Mouse (Mus musculus) forebrain, embryonic 13.5 days (tissue): Measurements from ENCODE around the gene Olfr76. TPM values are rescaled to one million over a fixed set of nuclear protein-coding genes. Genes with fewer than 3 reads are reported as not detected.
"Not testable (repeated sequence)": the region's sequence is repeated elsewhere in the genome, so short reads cannot be mapped to it uniquely, and the experiment has no call there.

Source experiments
- ATAC-seq: fragments of 200-750 bp; cut with Nextera tagmentation; 2 replicates; pipeline ENCODE4 v1.8.0; 2017
- H3K27ac ChIP-seq: fragments of 300-500 bp; sonication (generic); 2 replicates; pipeline ENCODE4 v1.5.1; 2015; ENCODE audit warnings: inconsistent platforms, mild to moderate bottlenecking, moderate library complexity
- H3K27me3 ChIP-seq: fragments of 300-500 bp; sonication (generic); 2 replicates; pipeline ENCODE4 v1.6.1; 2015; ENCODE audit warnings: mild to moderate bottlenecking, inconsistent platforms
- H3K36me3 ChIP-seq: fragments of 300-500 bp; sonication (generic); 2 replicates; pipeline ENCODE4 v1.6.1; 2015; ENCODE audit warnings: mild to moderate bottlenecking, inconsistent platforms; ENCODE audit not compliant: poor library complexity, severe bottlenecking
- H3K4me1 ChIP-seq: fragments of 300-500 bp; sonication (generic); 2 replicates; pipeline ENCODE4 v1.6.1; 2015; ENCODE audit warnings: inconsistent platforms
- H3K4me2 ChIP-seq: fragments of 300-500 bp; sonication (generic); 2 replicates; pipeline ENCODE4 v1.6.1; 2015; ENCODE audit warnings: inconsistent platforms, mild to moderate bottlenecking, moderate library complexity
- H3K4me3 ChIP-seq: fragments of 300-500 bp; sonication (generic); 2 replicates; pipeline ENCODE4 v1.5.1; 2015; ENCODE audit warnings: mild to moderate bottlenecking, inconsistent platforms
- H3K9ac ChIP-seq: fragments of 300-500 bp; sonication (generic); 2 replicates; pipeline ENCODE4 v1.6.1; 2015; ENCODE audit warnings: mild to moderate bottlenecking, inconsistent platforms
- H3K9me3 ChIP-seq: fragments of 300-500 bp; sonication (generic); replicated peaks from 2 replicates; pipeline ENCODE4 v1.6.1; 2016; ENCODE audit warnings: inconsistent platforms
- WGBS: fragments of 180-500 bp; shearing (Covaris S2); methylation state at CpG from one replicate; pipeline ENCODE4 v1.1.7; 2015; 5-methylcytosine and 5-hydroxymethylcytosine counted together
- polyA plus RNA-seq: library from polyadenylated mRNA; unstranded; fragments of >200 nt; fragmentation: Nextera tagmentation; extraction: Ambion mirVana; gene quantifications from 2 replicates; pipeline ENCODE4 v1.2.1, GENCODE M21; 2015

Gene Olfr76
- polyA plus RNA-seq, result not detected in 2 replicates

- H3K36me3 ChIP-seq, result no peaks in the 10 kb centered on the region
- H3K4me3 ChIP-seq, result no peak within 1 kb of the TSS
- no peak within 1 kb of the TSS for H3K4me2 ChIP-seq
- no peaks in the 10 kb centered on the region for H3K4me1 ChIP-seq
- no peak for ATAC-seq
- H3K9ac ChIP-seq, result no peak within 1 kb of the TSS
- H3K9me3 ChIP-seq, result no peaks in the 10 kb centered on the region
- no peaks in the 10 kb centered on the region for H3K27me3 ChIP-seq
- no peak within 1 kb of the TSS for H3K27ac ChIP-seq
- 75% methylated on average over 3 of the region's 3 CpGs for WGBS
Observed at GRCm38 (mm10) chr19:12123103-12123502, at the start of gene Olfr76. Gene Olfr76 (minus strand): TSS chr19:12123203.

- ATAC-seq, H3K27me3 ChIP-seq, H3K36me3 ChIP-seq, H3K4me1 ChIP-seq, H3K4me3 ChIP-seq, H3K4me2 ChIP-seq, H3K9me3 ChIP-seq, H3K9ac ChIP-seq, H3K27ac ChIP-seq: not testable (repeated sequence)
- 33% methylated on average over 1 of the region's 1 CpGs for WGBS
Observed at GRCm38 (mm10) chr19:12170062-12170599, 47.1 kb upstream of the Olfr76 start, which contains the start of gene Olfr1555-ps1. Gene Olfr1555-ps1 (minus strand): TSS chr19:12170112.

DNA sequence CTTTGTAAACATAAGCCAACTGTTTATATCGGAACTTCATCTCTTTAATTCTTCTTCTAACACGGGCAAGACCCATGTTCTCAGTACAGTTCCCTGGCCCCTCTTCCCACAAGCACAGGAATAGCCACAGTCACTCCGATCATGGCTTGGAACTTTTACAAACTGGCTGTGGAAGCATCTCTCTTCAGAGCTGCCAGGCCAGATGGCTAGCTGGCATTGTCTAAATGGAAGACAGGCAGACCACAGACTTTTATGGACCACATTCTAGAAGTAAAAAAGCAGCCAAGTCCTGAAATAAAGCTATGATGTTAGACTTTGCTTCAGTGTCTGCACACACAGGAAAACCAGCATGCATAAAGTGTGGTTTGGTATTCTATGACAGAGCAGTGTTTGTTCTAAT, 22.4 kb upstream of the Olfr76 start:
- no peaks in the 10 kb centered on the region for H3K27me3 ChIP-seq
- H3K36me3 ChIP-seq, result no peaks in the 10 kb centered on the region
- H3K4me2 ChIP-seq, result no peak overlapping the region
- ATAC-seq, result no peak
- H3K4me3 ChIP-seq, result no peak overlapping the region
- WGBS, result 91% methylated on average over 3 of the region's 3 CpGs
- H3K27ac ChIP-seq, result no peak overlapping the region
- H3K9ac ChIP-seq, result no peak overlapping the region
- no peaks in the 10 kb centered on the region for H3K4me1 ChIP-seq
- H3K9me3 ChIP-seq, result no peaks in the 10 kb centered on the region

GRCm38 (mm10) chr19:12143356-12143755, 20.4 kb upstream of the Olfr76 start:
- Histone ChIP-seq H3K9me3 (no peaks in the 10 kb centered on the region), H3K36me3 (no peaks in the 10 kb centered on the region), H3K9ac (no peak overlapping the region), H3K27ac (no peak overlapping the region), H3K4me1 (no peaks in the 10 kb centered on the region), H3K27me3 (no peaks in the 10 kb centered on the region), H3K4me2 (no peak overlapping the region), H3K4me3 (no peak overlapping the region)
- ATAC-seq, result no peak
- 40% methylated on average over 1 of the region's 1 CpGs for WGBS

- Histone ChIP-seq H3K27me3 (no peaks in the 10 kb centered on the region), H3K4me3 (no peak overlapping the region), H3K4me1 (no peaks in the 10 kb centered on the region), H3K27ac (no peak overlapping the region), H3K9ac (no peak overlapping the region), H3K9me3 (0 out of 2 replicates have a peak, but pooled peaks cover 3% of the 10 kb centered on the region), H3K4me2 (no peak overlapping the region), H3K36me3 (no peaks in the 10 kb centered on the region)
- 33% methylated on average over 2 of the region's 2 CpGs for WGBS
- ATAC-seq, result 0 out of 2 replicates have a peak, but pooled peaks have one; percentile 43
Observed at GRCm38 (mm10) chr19:12134289-12134688, 11.3 kb upstream of the Olfr76 start.

- H3K36me3 ChIP-seq, result no peaks in the 10 kb centered on the region
- no peak overlapping the region for H3K9ac ChIP-seq
- ATAC-seq, result no peak
- no peaks in the 10 kb centered on the region for H3K4me1 ChIP-seq
- H3K27ac ChIP-seq, result no peak overlapping the region
- 92% methylated on average over 3 of the region's 3 CpGs for WGBS
- H3K9me3 ChIP-seq, result no peaks in the 10 kb centered on the region
- H3K27me3 ChIP-seq, result no peaks in the 10 kb centered on the region
- no peak overlapping the region for H3K4me3 ChIP-seq
- no peak overlapping the region for H3K4me2 ChIP-seq
Observed at GRCm38 (mm10) chr19:12116464-12116863, 6.5 kb downstream of the Olfr76 start.

- H3K9me3 ChIP-seq, result no peaks in the 10 kb centered on the region
- H3K4me1 ChIP-seq, result no peaks in the 10 kb centered on the region
- no peak within 1 kb of the TSS for H3K4me3 ChIP-seq
- H3K36me3 ChIP-seq, result no peaks in the 10 kb centered on the region
- H3K9ac ChIP-seq, result no peak within 1 kb of the TSS
- ATAC-seq, result no peak
- no peak within 1 kb of the TSS for H3K4me2 ChIP-seq
- no peak within 1 kb of the TSS for H3K27ac ChIP-seq
- 85% methylated on average over 1 of the region's 1 CpGs for WGBS
- H3K27me3 ChIP-seq, result no peaks in the 10 kb centered on the region
Observed at GRCm38 (mm10) chr19:12115797-12116196, 7.2 kb downstream of the Olfr76 start, which contains the start of gene Olfr1428. Gene Olfr1428 (minus strand): TSS chr19:12115897.

DNA sequence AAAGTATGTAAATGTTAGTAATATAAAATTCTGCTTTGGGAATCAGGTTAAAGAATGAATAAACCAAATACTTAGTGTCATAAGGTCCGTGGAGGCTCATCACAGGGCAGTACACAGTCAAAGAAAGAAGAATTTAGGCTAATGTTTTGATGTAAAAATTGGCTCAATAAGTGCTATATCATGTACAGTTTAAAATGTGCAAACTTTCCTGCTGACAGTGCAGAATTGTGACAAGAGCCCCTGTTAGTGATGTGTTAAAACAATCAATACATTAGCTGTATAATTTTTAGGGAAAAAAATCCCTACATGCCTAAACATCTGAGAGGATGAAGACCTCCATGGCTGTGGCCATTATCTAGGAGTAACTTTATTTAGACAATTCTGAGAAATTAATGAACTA, 9.2 kb downstream of the Olfr76 start:
- H3K4me2 ChIP-seq, result no peak overlapping the region
- no peak for ATAC-seq
- no peaks in the 10 kb centered on the region for H3K27me3 ChIP-seq
- no peak overlapping the region for H3K9ac ChIP-seq
- H3K4me1 ChIP-seq, result no peaks in the 10 kb centered on the region
- WGBS, result 70% methylated on average over 1 of the region's 1 CpGs
- no peak overlapping the region for H3K27ac ChIP-seq
- no peak overlapping the region for H3K4me3 ChIP-seq
- no peaks in the 10 kb centered on the region for H3K36me3 ChIP-seq
- H3K9me3 ChIP-seq, result no peaks in the 10 kb centered on the region

DNA sequence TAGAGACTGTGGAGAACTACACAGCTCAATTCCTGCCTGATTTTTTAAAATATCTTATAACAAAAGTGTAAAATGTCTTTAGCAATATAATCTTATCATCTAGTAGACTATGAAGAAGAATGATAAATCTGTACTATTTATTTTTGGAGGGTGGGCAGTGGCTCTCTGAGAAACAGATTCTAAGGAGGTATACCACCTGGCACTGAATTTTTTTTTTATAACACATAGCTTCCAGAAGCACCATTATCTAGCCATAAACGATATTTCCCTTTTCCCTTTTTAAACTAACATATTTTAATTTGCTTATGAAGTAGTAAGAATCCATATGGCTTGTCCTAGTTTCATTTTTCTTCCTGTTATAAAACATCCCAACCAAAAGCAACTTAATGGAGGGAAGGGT, 18.5 kb downstream of the Olfr76 start:
- Histone ChIP-seq H3K27ac (no peak overlapping the region), H3K9me3 (no peaks in the 10 kb centered on the region), H3K4me2 (no peak overlapping the region), H3K4me3 (no peak overlapping the region), H3K4me1 (no peaks in the 10 kb centered on the region), H3K36me3 (no peaks in the 10 kb centered on the region), H3K9ac (no peak overlapping the region), H3K27me3 (no peaks in the 10 kb centered on the region)
- WGBS, result 58% methylated on average over 1 of the region's 1 CpGs
- no peak for ATAC-seq

DNA sequence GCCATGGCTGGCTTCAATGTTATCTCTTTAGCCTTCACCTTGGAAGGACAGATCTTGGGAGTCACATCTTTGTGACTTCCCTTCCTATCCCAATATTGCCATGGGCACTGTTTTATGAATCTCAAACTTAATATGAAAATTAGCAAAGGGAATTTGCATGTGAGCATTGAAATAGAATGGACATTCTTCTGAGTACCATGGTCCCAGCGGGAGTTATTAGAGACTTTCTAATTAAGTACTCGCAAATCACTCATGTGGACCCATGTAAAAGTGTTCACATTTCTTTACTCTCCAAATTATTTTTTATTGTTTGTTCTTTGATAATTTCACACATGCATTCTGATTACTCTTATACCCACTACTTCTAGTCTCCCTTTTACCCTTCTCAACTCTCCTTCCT, 19.8 kb downstream of the Olfr76 start, which contains the start of gene Olfr1427:
Gene Olfr1427, minus strand, starts transcription at position 101 of the 400 bp plus-strand sequence.
- Histone ChIP-seq H3K27ac (no peak within 1 kb of the TSS), H3K4me1 (no peaks in the 10 kb centered on the region), H3K9me3 (no peaks in the 10 kb centered on the region), H3K4me3 (no peak within 1 kb of the TSS), H3K9ac (no peak within 1 kb of the TSS), H3K4me2 (no peak within 1 kb of the TSS), H3K27me3 (no peaks in the 10 kb centered on the region), H3K36me3 (no peaks in the 10 kb centered on the region)
- WGBS, result 93% methylated on average over 2 of the region's 2 CpGs
- no peak for ATAC-seq

DNA sequence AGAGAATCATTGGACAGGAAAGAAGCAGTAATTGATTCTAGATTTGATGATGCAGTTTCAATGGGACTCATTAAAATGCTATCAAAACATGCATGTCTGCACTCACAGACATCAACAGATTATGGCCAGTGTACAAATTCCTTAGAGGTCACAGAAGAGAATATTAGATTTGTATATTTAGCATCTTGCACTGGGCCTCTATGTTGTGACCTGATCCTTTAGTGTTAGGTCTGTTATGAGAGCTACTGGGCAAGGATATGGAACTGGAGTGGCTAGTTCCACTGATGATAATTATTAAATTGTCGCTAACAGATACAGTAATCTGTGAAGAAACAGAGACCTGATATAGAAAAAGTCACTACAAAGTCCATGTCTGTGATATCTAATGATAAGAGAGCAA, 31.1 kb downstream of the Olfr76 start, which contains the start of gene Olfr1426:
Gene Olfr1426, minus strand, starts transcription at position 101 of the 400 bp plus-strand sequence.
- 78% methylated on average over 1 of the region's 1 CpGs for WGBS
- Histone ChIP-seq H3K9me3 (no peaks in the 10 kb centered on the region), H3K27me3 (no peaks in the 10 kb centered on the region), H3K27ac (no peak within 1 kb of the TSS), H3K4me1 (no peaks in the 10 kb centered on the region), H3K36me3 (no peaks in the 10 kb centered on the region), H3K4me2 (no peak within 1 kb of the TSS), H3K9ac (no peak within 1 kb of the TSS), H3K4me3 (no peak within 1 kb of the TSS)
- ATAC-seq, result no peak

GRCm38 (mm10) chr19:12077631-12078030, 45.4 kb downstream of the Olfr76 start, which contains the start of gene Olfr1425:
Gene Olfr1425 (minus strand): TSS chr19:12077731.
- ATAC-seq, H3K36me3 ChIP-seq, H3K4me1 ChIP-seq, H3K9ac ChIP-seq, H3K4me2 ChIP-seq, H3K27ac ChIP-seq, H3K9me3 ChIP-seq, H3K4me3 ChIP-seq, H3K27me3 ChIP-seq: not testable (repeated sequence)
- WGBS, result 82% methylated on average over 4 of the region's 4 CpGs

DNA sequence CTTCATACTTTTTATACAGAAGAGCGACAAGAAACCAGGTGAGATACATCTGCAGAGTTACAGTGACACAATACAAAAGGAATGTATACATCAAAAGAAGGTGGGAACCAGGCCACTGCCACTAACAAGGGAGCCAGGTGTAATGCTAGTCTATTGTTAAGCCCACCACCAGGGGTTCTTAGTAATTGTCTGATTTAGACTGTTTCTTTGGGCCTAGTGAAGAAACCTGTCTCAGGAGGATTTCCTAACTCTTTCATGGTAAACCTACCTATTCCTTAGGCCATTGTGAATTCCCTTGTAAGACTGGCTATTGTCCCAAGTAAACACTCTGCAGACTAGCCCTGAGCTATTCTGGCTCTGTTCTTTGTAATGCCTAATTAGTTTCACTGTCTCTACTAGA, 53.5 kb downstream of the Olfr76 start:
- H3K27ac ChIP-seq, H3K9ac ChIP-seq, ATAC-seq, H3K36me3 ChIP-seq, H3K4me2 ChIP-seq, H3K27me3 ChIP-seq, H3K4me1 ChIP-seq, H3K9me3 ChIP-seq, H3K4me3 ChIP-seq: not testable (repeated sequence)
- 83% methylated on average over 1 of the region's 1 CpGs for WGBS
